Mouse (Mus musculus): ENCODE results near the gene Lrrc4c.

The Lrrc4c gene

DNA sequence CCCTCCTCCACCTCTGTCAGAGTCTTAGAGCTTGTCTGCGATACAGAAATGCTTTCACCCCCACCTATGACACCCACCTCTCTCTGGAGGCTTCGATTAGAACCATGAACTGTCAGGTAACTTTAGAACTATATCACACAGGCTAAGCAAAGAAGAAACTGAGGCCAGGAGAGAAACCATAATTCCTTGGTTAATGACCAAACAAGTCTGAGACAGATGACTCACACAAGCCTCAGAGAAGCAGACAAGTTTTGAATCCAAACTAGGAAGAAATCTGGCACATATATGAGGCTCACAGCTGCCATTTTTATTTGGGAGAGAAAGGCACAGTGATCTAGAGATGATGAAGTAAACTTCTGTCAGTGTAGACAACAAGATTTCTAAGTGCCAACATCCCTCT is 1151.4 kb downstream of the Lrrc4c start:
- no peak for DNase-seq (ENCODE audit: low spot score in 2 of 2)

- DNase-seq (ENCODE audit: low spot score in 2 of 2): no peak
Measured at GRCm38 (mm10) chr2:97478175-97478924, 1160.4 kb downstream of the Lrrc4c start.

DNA sequence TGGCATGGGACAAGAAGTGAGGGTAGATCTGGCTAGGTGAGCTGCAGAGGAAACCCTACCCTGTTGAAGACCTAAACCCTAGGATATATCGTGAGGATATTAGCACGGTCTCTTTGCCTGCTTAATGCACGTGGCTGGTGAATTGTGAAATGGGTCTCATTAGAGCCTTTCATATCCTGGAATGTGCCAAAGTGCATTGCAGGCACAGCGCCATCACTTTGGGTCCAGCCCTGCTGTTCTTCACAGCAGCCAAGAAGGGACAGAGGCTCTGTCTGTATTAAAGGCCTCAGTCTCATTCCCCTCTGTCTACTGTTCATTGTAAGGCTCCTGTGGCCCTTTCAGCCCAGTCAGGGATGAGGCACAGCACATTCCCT is 1160.9 kb downstream of the Lrrc4c start:
- DNase-seq (ENCODE audit: low spot score in 2 of 2): no peak

DNA sequence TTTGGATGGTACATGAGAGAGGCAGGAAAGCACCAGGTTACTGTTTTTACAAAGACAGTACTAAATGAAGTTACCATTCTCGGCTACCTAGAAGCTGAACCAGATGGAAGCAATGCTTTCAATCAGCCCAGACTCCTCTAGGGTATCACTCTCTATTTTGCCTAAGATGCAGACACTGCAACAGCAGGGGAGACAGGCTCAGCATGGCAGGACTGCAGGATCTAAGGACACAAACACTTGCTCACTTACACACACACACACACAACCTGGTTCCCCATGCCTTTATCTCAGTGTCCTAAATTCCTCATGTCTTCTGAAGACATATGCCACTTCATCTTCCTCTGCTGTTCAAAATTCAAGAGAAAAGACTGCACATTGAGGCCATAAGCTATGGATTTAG is 1167.0 kb downstream of the Lrrc4c start:
- DNase-seq (ENCODE audit: low spot score in 2 of 2): no peak

DNA sequence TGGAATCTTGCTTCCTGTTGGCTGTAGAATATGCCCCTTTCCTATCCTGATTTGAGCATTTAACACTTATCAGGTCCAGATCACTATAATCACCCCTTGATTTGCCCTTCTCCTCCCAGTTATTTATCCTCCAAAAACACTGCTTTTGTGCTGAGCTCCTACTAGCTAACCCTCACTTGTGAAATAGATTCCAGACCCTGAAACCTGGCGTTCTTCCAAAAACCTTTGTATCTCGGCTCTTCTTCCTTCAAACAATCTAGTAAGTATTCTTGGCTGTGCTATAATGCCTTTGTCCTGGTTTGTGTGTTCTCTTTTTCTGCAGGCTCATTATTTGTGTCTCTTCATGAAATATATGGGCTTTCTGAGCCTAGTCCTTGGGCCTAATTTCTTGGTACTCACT is 1167.6 kb downstream of the Lrrc4c start:
- DNase-seq (ENCODE audit: low spot score in 2 of 2): no peak

DNA sequence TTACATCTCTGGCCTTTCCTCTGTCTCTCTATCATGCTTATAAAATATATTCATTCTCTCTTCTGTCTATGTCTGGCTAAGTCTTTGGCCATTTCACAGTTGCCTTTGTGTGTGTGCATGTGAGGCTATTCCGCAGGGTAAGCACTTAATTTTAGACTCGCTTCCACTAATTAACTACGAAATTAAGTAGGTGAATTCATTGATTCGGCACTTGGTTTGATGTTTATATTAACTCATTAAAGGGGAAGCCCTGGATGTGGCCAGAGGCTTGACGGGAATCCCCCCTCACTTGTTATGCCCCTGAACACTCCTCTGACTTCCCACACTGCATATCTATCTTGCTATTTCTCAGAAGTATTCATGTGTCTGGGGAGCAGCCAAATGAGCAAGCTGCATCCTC is 1169.6 kb downstream of the Lrrc4c start:
- DNase-seq (ENCODE audit: low spot score in 2 of 2): no peak

- no peak for DNase-seq (ENCODE audit: low spot score in 2 of 2)
Measured at GRCm38 (mm10) chr2:97497069-97497468, 1179.1 kb downstream of the Lrrc4c start.

- no peak for DNase-seq (ENCODE audit: low spot score in 2 of 2)
Measured at GRCm38 (mm10) chr2:97502501-97502900, 1184.5 kb downstream of the Lrrc4c start.

GRCm38 (mm10) chr2:97504902-97505301 is 1186.9 kb downstream of the Lrrc4c start:
- DNase-seq (ENCODE audit: low spot score in 2 of 2): no peak

DNA sequence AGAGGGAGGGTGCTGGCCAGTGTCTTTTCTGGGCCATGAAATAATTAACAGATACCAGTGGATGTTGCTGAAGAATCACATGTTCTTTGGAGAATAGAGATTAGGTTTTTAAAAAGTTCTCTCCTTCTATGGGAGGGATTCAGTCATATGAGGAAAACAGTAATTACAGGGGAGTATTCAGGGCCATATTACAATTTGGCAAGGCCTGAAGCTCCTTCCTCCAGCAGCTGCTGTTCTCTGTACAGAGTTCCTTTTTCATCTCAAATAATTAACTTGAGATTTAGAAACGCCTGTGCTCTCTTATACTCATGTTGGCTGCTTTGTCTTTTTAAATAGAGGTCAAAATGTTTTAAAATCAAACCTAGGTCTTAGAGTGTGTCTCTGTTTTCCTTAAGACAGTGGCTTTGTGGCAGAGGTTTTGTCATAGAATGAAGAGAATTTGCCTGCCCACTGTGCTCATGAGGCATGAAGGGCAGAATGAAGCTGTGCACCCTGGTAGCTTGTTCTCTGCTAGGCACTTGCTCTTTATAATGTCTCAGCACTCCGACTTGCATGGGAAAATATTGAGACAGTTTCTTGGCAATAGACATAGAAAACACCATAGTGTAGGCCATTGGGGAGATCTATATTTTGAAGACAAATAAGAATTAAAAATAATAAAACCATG is 1206.4 kb downstream of the Lrrc4c start:
- no peak for DNase-seq (ENCODE audit: low spot score in 2 of 2)

GRCm38 (mm10) chr2:97525107-97525506 is 1207.1 kb downstream of the Lrrc4c start:
- DNase-seq (ENCODE audit: low spot score in 2 of 2): no peak

DNA sequence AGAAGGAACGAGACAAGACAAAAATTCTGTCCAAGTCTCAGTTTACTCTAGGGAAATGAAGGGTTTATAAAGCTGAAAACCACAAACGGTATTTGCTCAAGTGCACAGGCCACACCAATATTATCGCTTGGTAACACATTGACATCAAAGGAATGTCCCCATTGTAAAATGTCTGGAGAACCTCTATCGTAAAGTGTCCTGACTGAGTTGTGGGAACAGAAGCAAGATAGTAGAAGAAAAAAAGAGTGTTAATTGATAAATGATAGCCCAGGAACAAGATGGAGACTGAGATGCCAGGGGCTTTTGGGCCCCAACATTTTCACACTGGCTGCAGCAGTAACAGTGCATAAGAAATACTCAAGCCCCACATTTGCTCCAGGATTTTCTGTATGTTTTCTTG is 1212.7 kb downstream of the Lrrc4c start:
- no peak for DNase-seq (ENCODE audit: low spot score in 2 of 2)

GRCm38 (mm10) chr2:97543691-97544672 is 1226.0 kb downstream of the Lrrc4c start:
- DNase-seq (ENCODE audit: low spot score in 2 of 2): no peak

- no peak for DNase-seq (ENCODE audit: low spot score in 2 of 2)
Measured at GRCm38 (mm10) chr2:97544673-97545071, 1226.7 kb downstream of the Lrrc4c start.

DNA sequence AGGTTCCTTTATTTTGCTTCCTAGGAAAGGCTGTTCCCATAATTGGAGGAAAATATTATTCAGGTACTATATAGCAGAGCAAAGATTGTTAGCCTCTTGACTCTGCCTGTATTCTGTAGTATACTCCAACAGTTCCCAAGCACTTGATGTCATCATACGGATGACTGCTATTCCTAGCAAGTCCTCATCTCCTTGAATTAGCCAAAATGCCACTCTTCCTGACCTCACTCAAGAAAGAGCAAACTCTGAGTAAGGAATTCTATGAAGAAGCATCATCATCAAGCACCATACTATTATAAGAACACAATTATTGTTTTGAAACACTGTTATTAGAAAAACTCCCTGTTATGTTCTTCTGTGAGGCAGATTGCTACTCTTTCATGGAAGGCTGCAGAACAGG is 1228.0 kb downstream of the Lrrc4c start:
- DNase-seq (ENCODE audit: low spot score in 2 of 2): no peak

DNA sequence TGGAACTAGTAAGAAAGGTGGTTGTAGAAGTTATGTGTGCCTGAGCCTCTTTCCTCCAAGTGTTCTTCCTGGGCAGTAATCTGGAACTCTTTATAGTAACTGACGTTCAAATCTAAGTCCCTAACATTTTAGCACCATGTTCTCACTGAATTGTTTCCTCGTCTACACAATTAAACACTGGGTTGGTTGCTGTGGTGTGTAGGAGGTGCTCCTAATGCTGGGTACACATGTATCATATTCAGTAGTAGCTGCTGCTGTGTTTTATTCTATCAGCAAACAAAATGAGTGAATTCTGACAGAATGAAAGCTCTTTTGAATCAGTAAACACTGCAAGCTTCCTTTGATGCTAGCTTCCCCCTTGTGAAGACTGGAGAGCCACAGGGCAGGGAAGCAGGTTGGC is 1246.5 kb downstream of the Lrrc4c start:
- DNase-seq (ENCODE audit: low spot score in 2 of 2): no peak

GRCm38 (mm10) chr2:97568954-97569353 is 1251.0 kb downstream of the Lrrc4c start:
- DNase-seq (ENCODE audit: low spot score in 2 of 2): no peak

DNA sequence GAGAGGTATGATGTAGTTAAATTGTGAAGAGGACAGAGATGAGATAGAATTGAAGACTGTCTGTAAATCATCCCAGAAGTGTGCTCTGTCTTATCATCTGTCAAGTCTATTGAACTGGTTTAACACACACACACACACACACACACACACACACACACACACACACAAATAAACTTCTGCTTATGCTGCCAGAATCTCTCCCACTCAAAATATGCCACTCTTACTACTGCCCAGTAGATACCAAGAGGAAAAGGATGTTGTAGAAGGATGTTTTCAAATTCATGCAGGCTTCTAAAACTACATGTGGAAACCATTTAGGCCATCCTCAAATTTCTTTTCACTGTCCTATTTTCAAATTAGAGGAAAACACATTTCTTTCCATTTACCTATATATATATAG is 1257.0 kb downstream of the Lrrc4c start:
- no peak for DNase-seq (ENCODE audit: low spot score in 2 of 2)

DNA sequence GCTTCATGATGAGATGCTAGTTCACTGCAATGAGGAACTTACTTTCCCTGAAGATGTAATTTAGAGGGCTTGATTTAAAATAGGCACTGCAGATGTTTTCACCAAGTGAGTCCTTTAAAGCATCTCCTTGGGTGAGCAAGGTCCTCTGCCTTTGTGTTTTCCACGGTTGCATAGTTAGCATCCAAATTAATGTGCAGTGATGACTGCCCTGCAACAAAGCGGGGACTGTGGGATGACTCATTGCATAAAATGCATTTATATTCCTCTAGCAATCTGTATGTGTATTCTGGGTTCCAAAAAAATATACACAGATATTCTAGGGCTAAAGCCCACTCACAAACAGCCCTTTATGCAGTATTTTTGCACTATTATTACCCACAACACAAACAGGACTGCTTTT is 1263.2 kb downstream of the Lrrc4c start:
- DNase-seq (ENCODE audit: low spot score in 2 of 2): no peak

- no peak for DNase-seq (ENCODE audit: low spot score in 2 of 2)
Measured at GRCm38 (mm10) chr2:97586322-97586721, 1268.4 kb downstream of the Lrrc4c start.

DNA sequence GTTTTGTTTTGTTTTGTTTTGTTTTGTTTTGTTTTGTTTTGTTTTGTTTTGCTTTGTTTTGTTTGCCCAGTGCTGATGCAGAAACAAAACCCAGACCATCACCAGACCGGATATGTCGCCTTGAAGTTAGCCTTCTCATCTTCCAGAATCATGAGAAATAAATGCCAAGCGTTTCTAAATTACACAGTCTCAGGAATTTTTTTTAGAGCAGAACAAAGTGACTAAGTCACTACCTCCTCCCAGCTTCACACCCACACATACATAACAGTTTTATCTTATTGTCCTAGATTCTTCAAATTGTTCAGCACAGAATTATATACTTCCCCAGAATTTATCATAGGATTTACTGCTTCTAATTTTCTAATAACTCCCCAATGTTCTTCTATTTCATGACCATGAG is 1272.6 kb downstream of the Lrrc4c start:
- no peak for DNase-seq (ENCODE audit: low spot score in 2 of 2)

DNA sequence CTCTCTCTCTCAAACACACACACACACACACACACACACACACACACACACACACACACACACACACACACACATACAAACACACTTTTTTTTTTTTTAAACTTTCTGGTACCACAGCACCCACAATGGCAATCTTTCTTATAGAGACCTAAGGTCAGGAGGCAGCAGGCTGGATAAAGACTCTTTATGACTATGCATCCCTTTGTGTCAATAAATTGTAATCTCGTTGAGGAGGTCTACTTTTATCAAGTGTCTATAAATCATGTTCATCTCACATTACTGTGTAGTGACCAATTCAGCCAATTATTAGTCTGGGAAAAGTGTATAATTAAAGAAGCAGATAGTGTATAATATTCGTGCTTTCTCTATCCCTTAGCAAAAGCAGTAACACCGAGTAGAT is 1286.2 kb downstream of the Lrrc4c start:
- no peak for DNase-seq (ENCODE audit: low spot score in 2 of 2)

Data from frontal cortex, postnatal 25 days (tissue).